Mouse (Mus musculus) kidney, postnatal 0 days (tissue): ENCODE data around the gene Syne4. TPM values are rescaled to one million over a fixed set of nuclear protein-coding genes. Genes with fewer than 3 reads are reported as not detected.

Experiments
- ATAC-seq: fragments of 200-750 bp; cut with Nextera tagmentation; replicated peaks from 2 replicates; pipeline ENCODE4 v1.8.0; 2017; ENCODE audit warnings: low read depth, moderate number of reproducible peaks, moderate TSS enrichment, moderate library complexity; ENCODE audit not compliant: low FRiP score
- DNase-seq: peaks from one replicate; pipeline ENCODE4 v3.0.0-alpha.2; 2016; ENCODE audit warnings: low spot score
- H3K27ac ChIP-seq: fragments of 300-500 bp; sonication (generic); 2 replicates; pipeline ENCODE4 v1.5.1; 2014; ENCODE audit warnings: mild to moderate bottlenecking
- H3K27me3 ChIP-seq: fragments of 300-500 bp; sonication (generic); 2 replicates; pipeline ENCODE4 v1.6.1; 2014; ENCODE audit warnings: low read length, mixed read lengths; ENCODE audit not compliant: insufficient read depth
- H3K36me3 ChIP-seq: fragments of 300-500 bp; sonication (generic); 2 replicates; pipeline ENCODE4 v1.6.1; 2014; ENCODE audit warnings: low read length, mixed read lengths; ENCODE audit not compliant: insufficient read depth
- H3K4me1 ChIP-seq: fragments of 300-500 bp; sonication (generic); replicated peaks from 2 replicates; pipeline ENCODE4 v1.6.1; 2014; ENCODE audit warnings: antibody characterized with exemption, low read length, mixed read lengths; ENCODE audit not compliant: insufficient read depth
- H3K4me2 ChIP-seq: fragments of 300-500 bp; sonication (generic); 2 replicates; pipeline ENCODE4 v1.6.1; 2014; ENCODE audit warnings: mild to moderate bottlenecking, low read length, moderate library complexity, mixed read lengths
- H3K4me3 ChIP-seq: fragments of 300-500 bp; sonication (generic); replicated peaks from 2 replicates; pipeline ENCODE4 v1.5.1; 2014; ENCODE audit warnings: low read depth, low read length
- H3K9ac ChIP-seq: fragments of 300-500 bp; sonication (generic); 2 replicates; pipeline ENCODE4 v1.6.1; 2014; ENCODE audit warnings: low read depth, low read length
- H3K9me3 ChIP-seq: fragments of 300-500 bp; sonication (generic); replicated peaks from 2 replicates; pipeline ENCODE4 v1.6.1; 2016; ENCODE audit warnings: low read length, inconsistent platforms, mixed read lengths
- CTCF ChIP-seq: IDR thresholded peaks from 2 replicates; pipeline ENCODE4 v1.5.1; 2016; ENCODE audit warnings: antibody characterized with exemption, low read depth, mild to moderate bottlenecking, moderate library complexity
- WGBS: fragments of 180-500 bp; shearing (Covaris S2); extraction: QIAGEN DNeasy Blood & Tissue Kit; methylation state at CpG from one replicate; pipeline ENCODE4 v1.1.7; 2014; 5-methylcytosine and 5-hydroxymethylcytosine counted together
- polyA plus RNA-seq: library from polyadenylated mRNA; unstranded; fragments of >200 nt; fragmentation: Nextera tagmentation; extraction: Ambion mirVana; gene quantifications from 2 replicates; pipeline ENCODE4 v1.2.1, GENCODE M21; 2015

Syne4 gene
- polyA plus RNA-seq, 1 experiment from 2014 or later: 79.0 TPM

GRCm38 (mm10) chr7:30359276-30359865 lies 44.8 kb downstream of the Syne4 start:
- DNase-seq: no peak
- TF ChIP-seq CTCF: no peak
- Histone ChIP-seq H3K4me1 (peaks cover 28% of the 10 kb centered on the region), H3K36me3 (0 out of 2 replicates have a peak, but pooled peaks cover 8% of the 10 kb centered on the region), H3K4me3 (no peak overlapping the region), H3K27me3 (no peaks in the 10 kb centered on the region), H3K9ac (0 out of 2 replicates have a peak overlapping the region, but pooled peaks have one; percentile 27), H3K27ac (peak overlapping the region; percentile 92), H3K9me3 (no peaks in the 10 kb centered on the region), H3K4me2 (peak overlapping the region; percentile 31; the same call in 1 of the 2 replicates)
- WGBS: 73% methylated on average over 31 of the region's 31 CpGs
- ATAC-seq: peak; percentile 16; the same call in 1 of the 2 replicates

DNA sequence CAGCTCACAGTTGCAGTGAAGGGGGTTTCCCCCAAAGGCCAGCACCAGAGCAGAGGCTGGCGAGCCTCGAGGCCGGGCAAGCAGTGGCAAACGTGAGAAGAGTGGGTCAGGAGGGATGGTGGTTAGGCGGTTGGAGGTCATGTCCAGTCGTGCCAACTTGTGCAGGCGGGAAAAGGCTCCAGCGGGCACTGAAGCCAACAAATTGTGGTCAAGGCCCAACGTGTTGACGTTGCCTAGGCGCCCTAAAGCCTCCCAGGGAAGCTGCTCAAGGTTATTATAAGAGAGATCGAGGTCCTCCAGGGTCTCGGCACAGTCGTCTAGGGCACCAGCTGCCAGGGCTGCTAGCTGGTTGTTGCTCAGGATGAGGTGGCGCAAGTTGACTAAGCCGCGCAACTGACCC lies 45.4 kb downstream of the Syne4 start:
- no peaks in the 10 kb centered on the region for H3K27me3 ChIP-seq
- no peaks in the 10 kb centered on the region for H3K9me3 ChIP-seq
- ATAC-seq (no peak), DNase-seq (no peak)
- H3K4me3 ChIP-seq: no peak overlapping the region
- H3K4me2 ChIP-seq: 0 out of 2 replicates have a peak overlapping the region, but pooled peaks have one; percentile 31
- no peak for TF ChIP-seq CTCF
- H3K9ac ChIP-seq: 0 out of 2 replicates have a peak overlapping the region, but pooled peaks have one; percentile 27
- H3K36me3 ChIP-seq: 0 out of 2 replicates have a peak, but pooled peaks cover 8% of the 10 kb centered on the region
- peak overlapping the region; percentile 92 for H3K27ac ChIP-seq
- WGBS: 87% methylated on average over 17 of the region's 17 CpGs
- H3K4me1 ChIP-seq: peaks cover 28% of the 10 kb centered on the region

- H3K9me3 ChIP-seq: no peaks in the 10 kb centered on the region
- DNase-seq: peak; percentile 80
- no peaks in the 10 kb centered on the region for H3K27me3 ChIP-seq
- peak within 1 kb of the TSS; percentile 88 for H3K9ac ChIP-seq
- WGBS: 2% methylated on average over 32 of the region's 55 CpGs
- ATAC-seq: 0 out of 2 replicates have a peak, but pooled peaks have one; percentile 38
- H3K27ac ChIP-seq: peak within 1 kb of the TSS; percentile 54
- peaks cover 28% of the 10 kb centered on the region for H3K4me1 ChIP-seq
- peak within 1 kb of the TSS; percentile 73 for H3K4me3 ChIP-seq
- peak within 1 kb of the TSS; percentile 88 for H3K4me2 ChIP-seq
- H3K36me3 ChIP-seq: no peaks in the 10 kb centered on the region
- TF ChIP-seq CTCF: no peak
Measured at GRCm38 (mm10) chr7:30362652-30363343, 48.2 kb downstream of the Syne4 start, which contains the start of gene Lrfn3. Gene Lrfn3 (minus strand): TSS chr7:30362772.

- H3K9ac ChIP-seq: peak overlapping the region; percentile 88
- ATAC-seq: no peak
Measured at GRCm38 (mm10) chr7:30363344-30363738, 48.7 kb downstream of the Syne4 start.

GRCm38 (mm10) chr7:30367466-30367865 lies 52.9 kb downstream of the Syne4 start:
- H3K36me3 ChIP-seq: no peaks in the 10 kb centered on the region
- H3K27me3 ChIP-seq: no peaks in the 10 kb centered on the region
- peaks cover 4% of the 10 kb centered on the region for H3K4me1 ChIP-seq
- H3K4me2 ChIP-seq: no peak overlapping the region
- TF ChIP-seq CTCF: no peak
- no peaks in the 10 kb centered on the region for H3K9me3 ChIP-seq
- no peak overlapping the region for H3K9ac ChIP-seq
- no peak overlapping the region for H3K4me3 ChIP-seq
- no peak overlapping the region for H3K27ac ChIP-seq
- ATAC-seq: no peak
- WGBS: 54% methylated on average over 2 of the region's 2 CpGs
- DNase-seq: no peak

More at GRCm38 (mm10) chr7:30363344-30363738, 48.7 kb downstream of the Syne4 start:
- Histone ChIP-seq H3K27me3 (no peaks in the 10 kb centered on the region), H3K4me2 (peak overlapping the region; percentile 88), H3K4me3 (peak overlapping the region; percentile 73), H3K27ac (no peak overlapping the region), H3K4me1 (peaks cover 28% of the 10 kb centered on the region), H3K9me3 (no peaks in the 10 kb centered on the region), H3K36me3 (no peaks in the 10 kb centered on the region)
- WGBS: 66% methylated on average over 6 of the region's 6 CpGs
- no peak for TF ChIP-seq CTCF
- DNase-seq: no peak

Other genes starting within 250 kb of the Syne4 start
- gene Zfp82, start 241.9 kb upstream of the Syne4 start, polyA plus RNA-seq: 2.7 and 3.7 TPM in 2 replicates
- 0.83 and 1.8 TPM in 2 replicates for gene Gm26920, start 224.4 kb upstream of the Syne4 start, polyA plus RNA-seq
- gene Zfp566, start 224.3 kb upstream of the Syne4 start, polyA plus RNA-seq: 9.5 and 9.6 TPM in 2 replicates
- 79.8 and 84.7 TPM in 2 replicates for gene Zfp260, start 220.0 kb upstream of the Syne4 start, polyA plus RNA-seq
- 4.9 and 5.5 TPM in 2 replicates for gene Zfp382, start 192.9 kb upstream of the Syne4 start, polyA plus RNA-seq
- 10.6 and 11.4 TPM in 2 replicates for gene Zfp146, start 145.1 kb upstream of the Syne4 start, polyA plus RNA-seq
- gene Cox7a1, start 130.7 kb upstream of the Syne4 start, polyA plus RNA-seq: 32.9 and 43.0 TPM in 2 replicates
- 121 and 122 TPM in 2 replicates for gene Capns1, start 116.0 kb upstream of the Syne4 start, polyA plus RNA-seq
- gene Polr2i, start 82.9 kb upstream of the Syne4 start, polyA plus RNA-seq: 148 and 157 TPM in 2 replicates
- gene Tbcb, start 82.5 kb upstream of the Syne4 start, polyA plus RNA-seq: 176 and 179 TPM in 2 replicates
- gene Ovol3, start 79.1 kb upstream of the Syne4 start, polyA plus RNA-seq: not detected in 2 replicates
- gene Thap8, start 34.7 kb upstream of the Syne4 start, polyA plus RNA-seq: 0.11 and 0.27 TPM in 2 replicates
- 2.7 and 3.4 TPM in 2 replicates for gene Wdr62, start 34.4 kb upstream of the Syne4 start, polyA plus RNA-seq
- 22.7 and 23.3 TPM in 2 replicates for gene Clip3, start 23.1 kb upstream of the Syne4 start, polyA plus RNA-seq
- gene Alkbh6, start 6.1 kb upstream of the Syne4 start, polyA plus RNA-seq: 95.3 and 101 TPM in 2 replicates
- not detected in 2 replicates for gene E130208F15Rik, start 6.9 kb downstream of the Syne4 start, polyA plus RNA-seq
- gene Sdhaf1, start 9.1 kb downstream of the Syne4 start, polyA plus RNA-seq: 32.0 and 35.1 TPM in 2 replicates
- gene Lrfn3, start 48.0 kb downstream of the Syne4 start, polyA plus RNA-seq: 9.3 and 9.5 TPM in 2 replicates
- gene Tyrobp, start 99.0 kb downstream of the Syne4 start, polyA plus RNA-seq: 41.9 and 47.3 TPM in 2 replicates
- gene Hcst, start 105.0 kb downstream of the Syne4 start, polyA plus RNA-seq: 2.1 and 3.4 TPM in 2 replicates
- gene Nfkbid, start 106.9 kb downstream of the Syne4 start, polyA plus RNA-seq: 1.1 and 1.2 TPM in 2 replicates
- 24.1 and 25.4 TPM in 2 replicates for gene Aplp1, start 130.7 kb downstream of the Syne4 start, polyA plus RNA-seq
- 0.65 and 1.5 TPM in 2 replicates for gene Kirrel2, start 142.9 kb downstream of the Syne4 start, polyA plus RNA-seq
- gene Nphs1, start 143.5 kb downstream of the Syne4 start, polyA plus RNA-seq: 3.8 and 4.3 TPM in 2 replicates
- 22.9 and 34.1 TPM in 2 replicates for gene Prodh2, start 178.8 kb downstream of the Syne4 start, polyA plus RNA-seq
- 4.2 TPM in 2 replicates for gene Arhgap33, start 220.3 kb downstream of the Syne4 start, polyA plus RNA-seq
- 15.8 and 17.7 TPM in 2 replicates for gene Hspb6, start 237.4 kb downstream of the Syne4 start, polyA plus RNA-seq
- 5.2 and 5.6 TPM in 2 replicates for gene Proser3, start 237.5 kb downstream of the Syne4 start, polyA plus RNA-seq
- gene Lin37, start 245.0 kb downstream of the Syne4 start, polyA plus RNA-seq: 37.6 and 40.8 TPM in 2 replicates
- 100 and 102 TPM in 2 replicates for gene U2af1l4, start 248.5 kb downstream of the Syne4 start, polyA plus RNA-seq
- 5.0 and 7.7 TPM in 2 replicates for gene Gm49396, start 248.5 kb downstream of the Syne4 start, polyA plus RNA-seq
- 190 TPM in 2 replicates for gene Psenen, start 248.8 kb downstream of the Syne4 start, polyA plus RNA-seq